Comparison of ENCODE assay signal across 17 mouse cellular contexts in genomic region chr6:72778779-72779776, GRCm38 (mm10). TPM values are rescaled to one million over a fixed set of nuclear protein-coding genes. Genes with fewer than 3 reads are reported as not detected.
DNase-seq lines count a peak whose midpoint lies in the region; ATAC-seq and TF ChIP-seq lines count a peak whose summit lies in the region.
"Had no signal": no experiment of that assay in that cellular context is flagged by ENCODE, and none has a peak within 500 bp of the region (broad histone marks: within the 10 kb centered on the region; RNA-seq: fewer than 3 reads in every experiment).

No protein-coding gene starts in this region.

- no peak for TF ChIP-seq POLR2A in cerebellum, adult 2 months (IDR thresholded peaks at IDR 0.05; ENCODE audit: borderline replicate concordance, insufficient read depth, low read length)

- TF ChIP-seq CTCF in layer of hippocampus, adult 2 months (conservative IDR thresholded peaks at IDR 0.05), result peak; percentile 40
- TF ChIP-seq CTCF in cerebellum, adult 2 months (IDR thresholded peaks at IDR 0.05; ENCODE audit: borderline replicate concordance, insufficient read depth, low read depth, low read length), result no peak

- ATAC-seq in liver, embryonic 13.5 days (ENCODE audit: low read depth), result peak; percentile 62
- ATAC-seq: inflammation-experienced regulatory T-cells, adult 6 months had no signal

- H3K4me2 ChIP-seq in liver, embryonic 13.5 days, result no peak overlapping the region
- H3K4me2 ChIP-seq: embryonic facial prominence, embryonic 15.5 days; forebrain, embryonic 12.5 days; neural tube, embryonic 13.5 days had no signal

- no peak for DNase-seq in layer of hippocampus, adult 2 months (ENCODE audit: low spot score in 2 of 2)
- no peak for DNase-seq in layer of hippocampus, adult 8-10 months (ENCODE audit: low spot score in 2 of 2)
- DNase-seq in R1 (ENCODE audit: low read depth, low spot score), result peak; percentile 66
- DNase-seq in liver, embryonic 13.5 days, result no peak
- DNase-seq in lung, postnatal 36 days, result peak; percentile 79
- DNase-seq in cerebellum, adult 2 months, result no peak
- DNase-seq in embryo, embryonic 9.5 days (ENCODE audit: extremely low spot score), result no peak
- no peak for DNase-seq in cerebellum, adult 9-11 months
- DNase-seq: adrenal gland, adult 8-10 months; gastrocnemius, postnatal 10 days; kidney, postnatal 36 days; retina, postnatal 1 day; thymus, postnatal 14 days had no signal

- no peak overlapping the region for H3K4me3 ChIP-seq in layer of hippocampus, adult 2 months
- H3K4me3 ChIP-seq in liver, embryonic 13.5 days (replicated peaks), result no peak overlapping the region
- no peak overlapping the region for H3K4me3 ChIP-seq in cerebellum, adult 2 months (replicated peaks; ENCODE audit: insufficient read depth, low read depth, low read length)
- H3K4me3 ChIP-seq: embryonic facial prominence, embryonic 15.5 days; forebrain, embryonic 12.5 days; neural tube, embryonic 13.5 days had no signal

- H3K27me3 ChIP-seq in liver, embryonic 13.5 days, result no peaks in the 10 kb centered on the region
- H3K27me3 ChIP-seq in cerebellum, adult 2 months (ENCODE audit: control insufficient read depth, insufficient read depth, low read length), result no peaks in the 10 kb centered on the region
- H3K27me3 ChIP-seq: embryonic facial prominence, embryonic 15.5 days; forebrain, embryonic 12.5 days; neural tube, embryonic 13.5 days had no signal

- H3K27ac ChIP-seq in layer of hippocampus, adult 2 months, result no peak overlapping the region
- no peak overlapping the region for H3K27ac ChIP-seq in liver, embryonic 13.5 days
- no peak overlapping the region for H3K27ac ChIP-seq in cerebellum, adult 2 months (ENCODE audit: insufficient read depth, low read length)
- H3K27ac ChIP-seq: embryonic facial prominence, embryonic 15.5 days; forebrain, embryonic 12.5 days; neural tube, embryonic 13.5 days had no signal

- H3K4me1 ChIP-seq in liver, embryonic 13.5 days (replicated peaks), result peaks cover 8% of the 10 kb centered on the region; the same call in 1 of the 2 replicates
- no peaks in the 10 kb centered on the region for H3K4me1 ChIP-seq in cerebellum, adult 2 months (ENCODE audit: control insufficient read depth, insufficient read depth, low read length)
- H3K4me1 ChIP-seq: neural tube, embryonic 13.5 days had no signal

- no peaks in the 10 kb centered on the region; the same call in 1 of the 2 replicates for H3K9me3 ChIP-seq in liver, embryonic 13.5 days (replicated peaks)
- H3K9me3 ChIP-seq: embryonic facial prominence, embryonic 15.5 days; forebrain, embryonic 12.5 days; neural tube, embryonic 13.5 days had no signal

- H3K36me3 ChIP-seq in liver, embryonic 13.5 days, result peaks cover 5% of the 10 kb centered on the region; the same call in 1 of the 2 replicates

- 70% methylated on average over 15 of the region's 15 CpGs for WGBS in liver, embryonic 13.5 days (ENCODE audit: insufficient replicate concordance)
- WGBS in cerebellum, adult 2 months, result 92% methylated on average over 15 of the region's 15 CpGs

- no peak overlapping the region for H3K9ac ChIP-seq in liver, embryonic 13.5 days
- H3K9ac ChIP-seq: embryonic facial prominence, embryonic 15.5 days; forebrain, embryonic 12.5 days; neural tube, embryonic 13.5 days had no signal

RNA-seq across cellular contexts. Expression of gene Tcf7l1, which starts 10.0 kb away (rescaled TPM):
- 1 to 10 TPM; 3.6 to 3.8 TPM for total RNA-seq in layer of hippocampus, adult 2 months (2021)
- 1 to 10 TPM; 1.7 to 4.4 (median 3.8) TPM for total RNA-seq in layer of hippocampus, adult 8-10 months (2022)
- 3.3 and 4.0 TPM in 2 replicates for polyA plus RNA-seq in liver, embryonic 13.5 days (2015; fragmentation: Nextera tagmentation; extraction: Ambion mirVana)
- polyA plus RNA-seq in cerebellum, adult 2 months (2012; rRNA removed), result 5.5 and 6.2 TPM in 2 replicates

Comparison
In these comparisons a context has a peak if more than half of its experiments do, and no peak if none do; other contexts are left out.
1. DNase-seq: peak in R1 (single experiment) and lung, postnatal 36 days (single experiment); none in layer of hippocampus, adult 2 months (0 of 2), layer of hippocampus, adult 8-10 months (0 of 2), liver, embryonic 13.5 days (single experiment), cerebellum, adult 2 months (0 of 2), embryo, embryonic 9.5 days (single experiment) and cerebellum, adult 9-11 months (single experiment).